Mouse (Mus musculus) left cerebral cortex, adult 2 months (tissue): ENCODE measurements around the gene Osbpl10. TPM values are rescaled to one million over a fixed set of nuclear protein-coding genes. Genes with fewer than 3 reads are reported as not detected.
A peak's percentile ranks its signal among the peaks of the same experiment; 100 is the strongest.
"Not testable (repeated sequence)": the region's sequence is repeated elsewhere in the genome, so short reads cannot be mapped to it uniquely, and the experiment has no call there.

Experiments used
- DNase-seq, 2 experiments: peaks; one replicate each; pipeline ENCODE4 v3.0.0; 2021 to 2022; ENCODE audit warnings: low spot score in 2 of 2, mixed read lengths in 1 of 2; ENCODE audit errors: extremely low spot score in 1 of 2
- H3K27ac ChIP-seq: fragments of 200-600 bp; 2 replicates; pipeline ENCODE4 v1.8.1; 2022
- H3K4me3 ChIP-seq: fragments of 200-600 bp; 2 replicates; pipeline ENCODE4 v1.8.1; 2022
- CTCF ChIP-seq: fragments of 200-600 bp; IDR thresholded peaks from 2 replicates; pipeline ENCODE4 v1.8.1; 2022; ENCODE audit warnings: antibody characterized with exemption, mild to moderate bottlenecking, moderate library complexity
- intact Hi-C: fragments of 180-260 bp; cut with DNase I; formaldehyde crosslinking; loops from one replicate; pipeline ENCODE4 v1.15.1; 2025
- total RNA-seq, 2 experiments: library from RNA; stranded (reverse); gene quantifications; 2 replicates each; pipeline ENCODE4 v1.2.3; 2021

Osbpl10 gene
- total RNA-seq, 2 experiments from 2014 or later = 48.5 to 56.3 TPM

GRCm38 (mm10) chr9:115237943-115238342, 259.6 kb downstream of the Osbpl10 start:
- Histone ChIP-seq H3K27ac (no peak overlapping the region), H3K4me3 (no peak overlapping the region)
- no peak for DNase-seq
- intact Hi-C loops = no loop called here
- TF ChIP-seq CTCF = no peak

GRCm38 (mm10) chr9:115239861-115240260, 261.5 kb downstream of the Osbpl10 start:
- DNase-seq = no peak
- no peak; the same call in 1 of the 2 replicates for TF ChIP-seq CTCF
- Histone ChIP-seq H3K4me3 (no peak overlapping the region), H3K27ac (no peak overlapping the region)
- intact Hi-C loops = no loop called here

GRCm38 (mm10) chr9:115243630-115244029, 265.3 kb downstream of the Osbpl10 start:
- Histone ChIP-seq H3K4me3 (no peak overlapping the region), H3K27ac (no peak overlapping the region)
- TF ChIP-seq CTCF = no peak
- intact Hi-C loops = no loop called here
- no peak for DNase-seq

GRCm38 (mm10) chr9:115245092-115245491, 266.7 kb downstream of the Osbpl10 start:
- intact Hi-C loops = no loop called here
- DNase-seq = no peak
- no peak for TF ChIP-seq CTCF
- no peak overlapping the region for H3K27ac ChIP-seq
- no peak overlapping the region for H3K4me3 ChIP-seq

GRCm38 (mm10) chr9:115249145-115249544, 270.8 kb downstream of the Osbpl10 start:
- intact Hi-C loops = no loop called here
- Histone ChIP-seq H3K4me3 (no peak overlapping the region), H3K27ac (no peak overlapping the region)
- no peak for TF ChIP-seq CTCF
- no peak for DNase-seq

GRCm38 (mm10) chr9:115257733-115258286, 279.4 kb downstream of the Osbpl10 start:
- no peak overlapping the region for H3K4me3 ChIP-seq
- intact Hi-C loops = loop anchor here (5.0 kb wide), 1 partner anchor 96 kb away; no protein-coding TSS in a partner anchor
- H3K27ac ChIP-seq = no peak overlapping the region
- no peak for TF ChIP-seq CTCF
- no peak for DNase-seq

GRCm38 (mm10) chr9:115259866-115260265, 281.5 kb downstream of the Osbpl10 start:
- H3K4me3 ChIP-seq = no peak overlapping the region
- no peak for TF ChIP-seq CTCF
- DNase-seq = no peak
- no peak overlapping the region for H3K27ac ChIP-seq
- intact Hi-C loops = loop anchor here (5.0 to 10.0 kb wide), 5 partner anchors 98 to 465 kb away; partner anchors contain the start of gene Gpd1l

GRCm38 (mm10) chr9:115260464-115260863, 282.1 kb downstream of the Osbpl10 start:
- DNase-seq = no peak
- intact Hi-C loops = loop anchor here (5.0 to 10.0 kb wide), 4 partner anchors 173 to 466 kb away; partner anchors contain the start of gene Gpd1l
- Histone ChIP-seq H3K27ac (no peak overlapping the region), H3K4me3 (no peak overlapping the region)
- TF ChIP-seq CTCF = 0 out of 2 replicates have a peak, but pooled peaks have one; percentile 0

- intact Hi-C loops = loop anchor here (5.0 to 10.0 kb wide), 4 partner anchors 174 to 467 kb away; partner anchors contain the start of gene Gpd1l
- TF ChIP-seq CTCF = peak; percentile 72
- no peak for DNase-seq
- Histone ChIP-seq H3K4me3 (no peak overlapping the region; the same call in 1 of the 2 replicates), H3K27ac (no peak overlapping the region)
Measured at GRCm38 (mm10) chr9:115261456-115261855, 283.1 kb downstream of the Osbpl10 start.

GRCm38 (mm10) chr9:115261896-115262295, 283.5 kb downstream of the Osbpl10 start:
- Histone ChIP-seq H3K27ac (no peak overlapping the region), H3K4me3 (no peak overlapping the region)
- no peak for TF ChIP-seq CTCF
- intact Hi-C loops = loop anchor here (5.0 to 10.0 kb wide), 4 partner anchors 175 to 467 kb away; partner anchors contain the start of gene Gpd1l
- DNase-seq = no peak

GRCm38 (mm10) chr9:115271556-115271955, 293.2 kb downstream of the Osbpl10 start:
- no peak for DNase-seq
- no peak for TF ChIP-seq CTCF
- H3K27ac ChIP-seq = no peak overlapping the region
- no peak overlapping the region for H3K4me3 ChIP-seq
- intact Hi-C loops = no loop called here

- H3K4me3 ChIP-seq, intact Hi-C loops, H3K27ac ChIP-seq: not testable (repeated sequence)
- DNase-seq = peak in 1 of 2 experiments; percentile 27
Measured at GRCm38 (mm10) chr9:115272451-115272850, 294.1 kb downstream of the Osbpl10 start.
